Mouse (Mus musculus): ENCODE data around the gene Prcc. TPM values are rescaled to one million over a fixed set of nuclear protein-coding genes. Genes with fewer than 3 reads are reported as not detected.
A peak's percentile ranks its signal among the peaks of the same experiment; 100 is the strongest.

Prcc gene
- total and polyA plus RNA-seq, 2 experiments from 2014 or later: 10.0 to 55.6 TPM

DNA sequence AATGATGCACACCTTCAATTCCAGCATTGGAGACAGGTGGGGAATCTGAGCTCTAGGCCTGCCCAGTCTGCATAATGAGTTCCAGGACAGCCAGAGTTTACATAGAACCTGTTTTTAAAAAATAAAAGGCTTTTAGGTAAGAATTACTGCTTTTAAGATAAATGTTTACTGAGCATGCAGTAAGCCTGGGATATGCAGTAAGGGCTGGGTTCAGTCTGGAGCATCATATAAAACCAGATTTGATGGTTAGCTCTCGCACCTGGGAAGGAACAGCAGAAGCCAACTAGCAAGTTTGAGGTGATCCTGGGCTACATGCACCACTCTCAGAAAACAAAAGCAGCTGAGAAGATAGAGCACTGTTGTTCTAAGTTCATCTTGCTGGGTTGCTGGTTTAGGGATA is 33.1 kb upstream of the Prcc start:
- Histone ChIP-seq H3K27me3 (ENCODE audit: control insufficient read depth, insufficient read depth, low read length) (no peaks in the 10 kb centered on the region), H3K9ac (replicated peaks; ENCODE audit: low read depth, low read length) (no peak overlapping the region), H3K36me3 (replicated peaks; ENCODE audit: control insufficient read depth, insufficient read depth, low read length) (peaks cover 51% of the 10 kb centered on the region), H3K4me2 (ENCODE audit: low read depth, low read length) (peak overlapping the region; percentile 82; the same call in 1 of the 2 replicates), H3K4me3 (ENCODE audit: low read depth, low read length) (no peak overlapping the region), H3K4me1 (ENCODE audit: control insufficient read depth, insufficient read depth) (peaks cover 5% of the 10 kb centered on the region; the same call in 1 of the 2 replicates), H3K9me3 (replicated peaks; ENCODE audit: control insufficient read depth, low read length) (no peaks in the 10 kb centered on the region), H3K27ac (ENCODE audit: low read depth) (no peak overlapping the region)
- DNase-seq (ENCODE audit: low spot score) (no peak), ATAC-seq (ENCODE audit: insufficient read depth, low read depth) (no peak)
- WGBS: 90% methylated on average over 1 of the region's 1 CpGs
- TF ChIP-seq EP300 (IDR thresholded peaks at IDR 0.05; ENCODE audit: low read depth): no peak
- TF ChIP-seq CTCF (IDR thresholded peaks at IDR 0.05; ENCODE audit: low read depth): no peak

DNA sequence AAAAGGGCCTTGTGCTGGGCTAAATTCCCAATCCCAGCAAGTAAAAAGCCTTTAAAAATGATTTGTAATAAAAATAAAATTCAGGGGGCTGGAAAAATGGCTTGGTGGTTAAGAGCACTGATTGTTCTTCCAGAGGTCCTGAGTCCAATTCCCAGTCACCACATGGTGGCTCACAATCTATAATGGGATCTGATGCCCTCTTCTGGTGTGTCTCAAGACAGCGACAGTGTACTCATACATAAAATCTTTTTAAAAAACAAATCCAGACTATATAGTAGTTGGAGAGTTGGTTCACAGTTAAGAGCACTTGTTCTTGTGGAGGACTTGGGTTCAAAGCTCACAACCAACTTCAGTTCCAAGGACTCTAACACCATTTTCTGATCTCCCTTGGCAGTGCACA is 31.6 kb upstream of the Prcc start:
- peaks cover 43% of the 10 kb centered on the region for H3K36me3 ChIP-seq (replicated peaks; ENCODE audit: control insufficient read depth, insufficient read depth, low read length)
- ATAC-seq (ENCODE audit: insufficient read depth, low read depth): no peak
- no peaks in the 10 kb centered on the region for H3K9me3 ChIP-seq (replicated peaks; ENCODE audit: control insufficient read depth, low read length)
- no peak for DNase-seq (ENCODE audit: low spot score)
- 89% methylated on average over 1 of the region's 1 CpGs for WGBS
- no peak overlapping the region for H3K4me2 ChIP-seq (ENCODE audit: low read depth, low read length)
- H3K4me3 ChIP-seq (ENCODE audit: low read depth, low read length): no peak overlapping the region
- no peak overlapping the region for H3K27ac ChIP-seq (ENCODE audit: low read depth)
- peaks cover 5% of the 10 kb centered on the region; the same call in 1 of the 2 replicates for H3K4me1 ChIP-seq (ENCODE audit: control insufficient read depth, insufficient read depth)
- no peaks in the 10 kb centered on the region for H3K27me3 ChIP-seq (ENCODE audit: control insufficient read depth, insufficient read depth, low read length)
- TF ChIP-seq CTCF (IDR thresholded peaks at IDR 0.05; ENCODE audit: low read depth): no peak
- no peak for TF ChIP-seq EP300 (IDR thresholded peaks at IDR 0.05; ENCODE audit: low read depth)
- no peak overlapping the region for H3K9ac ChIP-seq (replicated peaks; ENCODE audit: low read depth, low read length)

DNA sequence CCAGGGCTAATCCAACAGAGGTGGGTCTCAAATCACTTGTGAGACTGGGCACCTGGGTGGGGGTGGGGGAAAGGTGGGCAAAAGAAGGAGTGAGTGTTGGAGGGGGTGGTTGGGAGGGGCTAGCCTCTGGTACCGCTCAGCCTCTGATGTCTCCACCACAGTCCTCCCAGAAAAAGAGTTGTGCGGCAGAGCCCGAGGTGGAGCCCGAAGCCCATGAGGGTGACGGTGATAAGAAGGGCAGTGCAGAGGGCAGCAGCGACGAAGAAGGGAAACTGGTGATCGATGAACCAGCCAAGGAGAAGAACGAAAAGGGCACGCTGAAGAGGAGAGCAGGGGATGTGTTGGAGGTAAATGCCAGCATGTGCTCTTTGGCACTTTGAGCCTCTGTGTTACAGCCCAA is 28.5 kb upstream of the Prcc start:
- WGBS: 93% methylated on average over 10 of the region's 10 CpGs
- no peak overlapping the region for H3K4me2 ChIP-seq (ENCODE audit: low read depth, low read length)
- no peak for TF ChIP-seq CTCF (IDR thresholded peaks at IDR 0.05; ENCODE audit: low read depth)
- no peak for TF ChIP-seq EP300 (IDR thresholded peaks at IDR 0.05; ENCODE audit: low read depth)

DNA sequence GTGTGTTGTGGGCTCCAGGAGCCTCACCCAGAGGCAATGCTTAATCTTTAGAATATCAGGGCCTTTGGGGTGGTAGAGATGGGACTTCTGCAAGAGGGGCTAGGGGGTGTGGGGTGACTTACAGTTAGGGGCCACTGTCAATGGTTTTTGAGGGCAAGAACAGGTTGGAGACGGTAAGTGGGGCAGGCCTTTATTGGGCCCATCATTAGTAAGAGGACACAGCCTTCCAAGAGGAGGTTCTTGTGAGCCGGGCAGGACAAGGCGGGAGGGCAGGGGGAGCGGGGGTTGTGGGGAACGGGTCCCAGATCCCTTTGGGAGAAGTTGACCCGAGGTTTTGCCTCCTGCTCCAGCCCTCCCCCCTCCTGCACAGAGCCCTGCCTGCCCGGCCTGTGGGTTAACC is 28.1 kb upstream of the Prcc start:
- TF ChIP-seq EP300 (IDR thresholded peaks at IDR 0.05; ENCODE audit: low read depth): no peak
- no peak for TF ChIP-seq CTCF (IDR thresholded peaks at IDR 0.05; ENCODE audit: low read depth)
- H3K4me1 ChIP-seq (ENCODE audit: control insufficient read depth, insufficient read depth): peaks cover 24% of the 10 kb centered on the region
- 88% methylated on average over 7 of the region's 7 CpGs for WGBS
- ATAC-seq (ENCODE audit: insufficient read depth, low read depth) (no peak), DNase-seq (ENCODE audit: low spot score) (no peak)
- no peak overlapping the region for H3K4me3 ChIP-seq (ENCODE audit: low read depth, low read length)
- H3K27me3 ChIP-seq (ENCODE audit: control insufficient read depth, insufficient read depth, low read length): no peaks in the 10 kb centered on the region
- peaks cover 39% of the 10 kb centered on the region for H3K36me3 ChIP-seq (replicated peaks; ENCODE audit: control insufficient read depth, insufficient read depth, low read length)
- H3K9ac ChIP-seq (replicated peaks; ENCODE audit: low read depth, low read length): no peak overlapping the region
- no peak overlapping the region for H3K27ac ChIP-seq (ENCODE audit: low read depth)
- H3K4me2 ChIP-seq (ENCODE audit: low read depth, low read length): no peak overlapping the region
- H3K9me3 ChIP-seq (replicated peaks; ENCODE audit: control insufficient read depth, low read length): no peaks in the 10 kb centered on the region

More for the DNA sequence above, 28.5 kb upstream of the Prcc start:
- Histone ChIP-seq H3K9ac (replicated peaks; ENCODE audit: low read depth, low read length) (no peak overlapping the region), H3K9me3 (replicated peaks; ENCODE audit: control insufficient read depth, low read length) (no peaks in the 10 kb centered on the region), H3K36me3 (replicated peaks; ENCODE audit: control insufficient read depth, insufficient read depth, low read length) (peaks cover 39% of the 10 kb centered on the region), H3K4me1 (ENCODE audit: control insufficient read depth, insufficient read depth) (peaks cover 21% of the 10 kb centered on the region), H3K27ac (ENCODE audit: low read depth) (no peak overlapping the region), H3K4me3 (ENCODE audit: low read depth, low read length) (no peak overlapping the region), H3K27me3 (ENCODE audit: control insufficient read depth, insufficient read depth, low read length) (no peaks in the 10 kb centered on the region)
- no peak for DNase-seq (ENCODE audit: low spot score)
- ATAC-seq (ENCODE audit: insufficient read depth, low read depth): no peak

DNA sequence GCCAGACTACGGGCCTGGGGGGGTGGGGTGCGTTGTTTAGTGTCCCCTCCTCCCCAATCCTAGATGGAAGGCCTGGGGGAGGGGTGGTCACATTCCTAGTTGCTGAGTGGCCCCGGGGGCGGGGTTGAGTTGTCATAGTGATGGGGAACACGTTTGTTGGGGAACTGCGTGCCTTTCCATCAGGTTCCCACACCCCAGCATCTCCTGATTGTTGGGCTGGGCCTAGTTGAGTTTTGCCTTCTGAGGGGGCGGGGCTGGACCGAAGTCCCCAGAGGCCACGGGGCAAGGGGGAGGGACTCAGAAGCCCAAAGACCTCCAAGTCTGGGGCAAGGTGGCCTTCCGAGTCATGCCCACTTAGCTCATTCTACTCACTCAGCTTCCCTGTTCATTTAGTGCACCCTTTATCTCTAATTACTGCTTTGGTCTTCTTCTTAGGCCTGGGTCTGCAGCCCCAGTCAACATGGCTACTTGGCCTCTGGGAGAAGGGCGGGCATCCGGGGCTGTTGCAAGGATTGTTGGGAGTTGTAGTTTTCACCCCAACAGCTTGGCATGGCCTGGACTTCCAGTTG is 25.2 kb upstream of the Prcc start:
- Histone ChIP-seq H3K4me3 (ENCODE audit: low read depth, low read length) (peak overlapping the region; percentile 55), H3K9ac (replicated peaks; ENCODE audit: low read depth, low read length) (peak overlapping the region; percentile 44; the same call in 1 of the 2 replicates), H3K9me3 (replicated peaks; ENCODE audit: control insufficient read depth, low read length) (no peaks in the 10 kb centered on the region), H3K4me2 (ENCODE audit: low read depth, low read length) (peak overlapping the region; percentile 52), H3K27ac (ENCODE audit: low read depth) (peak overlapping the region; percentile 96), H3K27me3 (ENCODE audit: control insufficient read depth, insufficient read depth, low read length) (no peaks in the 10 kb centered on the region), H3K36me3 (replicated peaks; ENCODE audit: control insufficient read depth, insufficient read depth, low read length) (peaks cover 28% of the 10 kb centered on the region), H3K4me1 (ENCODE audit: control insufficient read depth, insufficient read depth) (peaks cover 36% of the 10 kb centered on the region)
- DNase-seq (ENCODE audit: low spot score): peak; percentile 79
- TF ChIP-seq EP300 (IDR thresholded peaks at IDR 0.05; ENCODE audit: low read depth) (no peak), CTCF (IDR thresholded peaks at IDR 0.05; ENCODE audit: low read depth) (no peak)
- peak; percentile 22 for ATAC-seq (ENCODE audit: insufficient read depth, low read depth)
- WGBS: 12% methylated on average over 12 of the region's 12 CpGs

DNA sequence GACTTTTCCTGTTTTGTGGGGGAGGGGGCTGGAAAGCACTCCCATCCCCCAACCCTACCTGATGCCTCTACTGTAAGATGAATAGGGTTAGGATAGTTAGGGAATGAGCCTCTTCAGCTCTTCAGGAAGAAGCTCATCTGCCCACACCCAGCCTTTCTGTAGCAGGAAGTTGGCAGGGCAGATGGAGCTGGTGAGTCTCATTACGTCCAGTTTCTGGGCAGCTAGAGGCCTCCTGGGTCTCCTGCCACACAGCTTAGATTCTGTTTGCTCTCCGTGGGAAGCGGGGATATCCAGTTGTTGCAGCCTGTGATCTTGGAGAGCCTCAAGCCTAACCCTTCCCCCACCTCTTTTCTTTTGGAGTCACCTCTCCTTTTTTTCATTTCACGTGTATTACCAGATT is 24.5 kb upstream of the Prcc start:
- H3K4me3 ChIP-seq (ENCODE audit: low read depth, low read length): peak overlapping the region; percentile 55; the same call in 1 of the 2 replicates

More for the DNA sequence above, 24.5 kb upstream of the Prcc start:
- Histone ChIP-seq H3K9ac (replicated peaks; ENCODE audit: low read depth, low read length) (peak overlapping the region; percentile 44; the same call in 1 of the 2 replicates), H3K4me2 (ENCODE audit: low read depth, low read length) (peak overlapping the region; percentile 52), H3K9me3 (replicated peaks; ENCODE audit: control insufficient read depth, low read length) (no peaks in the 10 kb centered on the region), H3K4me1 (ENCODE audit: control insufficient read depth, insufficient read depth) (peaks cover 36% of the 10 kb centered on the region), H3K27ac (ENCODE audit: low read depth) (peak overlapping the region; percentile 96), H3K36me3 (replicated peaks; ENCODE audit: control insufficient read depth, insufficient read depth, low read length) (peaks cover 21% of the 10 kb centered on the region), H3K27me3 (ENCODE audit: control insufficient read depth, insufficient read depth, low read length) (no peaks in the 10 kb centered on the region)
- no peak for DNase-seq (ENCODE audit: low spot score)
- TF ChIP-seq EP300 (IDR thresholded peaks at IDR 0.05; ENCODE audit: low read depth) (no peak), CTCF (IDR thresholded peaks at IDR 0.05; ENCODE audit: low read depth) (no peak)
- WGBS: 12% methylated on average over 4 of the region's 4 CpGs
- no peak for ATAC-seq (ENCODE audit: insufficient read depth, low read depth)

All from heart, postnatal 0 days (tissue).